Mouse (Mus musculus) c-Kit-negative CD71-positive TER-119-positive erythroid progenitor cells, embryonic 14.5 days (primary cell): ENCODE measurements around the gene Stk38l.

Source experiments
- DNase-seq: peaks from one replicate; pipeline ENCODE4 v3.0.0-alpha.2; 2013; ENCODE audit warnings: low read depth, low spot score

Stk38l gene

GRCm38 (mm10) chr6:146724581-146725383 lies at the start of gene Stk38l:
Gene Stk38l (plus strand): TSS chr6:146724995.
- peak; percentile 84 for DNase-seq

- DNase-seq, result no peak
These were observed 47.9 kb upstream of the Stk38l start for GRCm38 (mm10) chr6:146676904-146677303.

- no peak for DNase-seq
These were observed 46.4 kb upstream of the Stk38l start for GRCm38 (mm10) chr6:146678136-146679070.

- no peak for DNase-seq
These were observed 40.9 kb upstream of the Stk38l start for GRCm38 (mm10) chr6:146683881-146684280.

- no peak for DNase-seq
These were observed 39.0 kb upstream of the Stk38l start for GRCm38 (mm10) chr6:146685781-146686308.

- DNase-seq, result no peak
These were observed 38.2 kb upstream of the Stk38l start for GRCm38 (mm10) chr6:146686463-146687196.

- DNase-seq, result no peak
These were observed 36.8 kb upstream of the Stk38l start for GRCm38 (mm10) chr6:146688010-146688409.

- DNase-seq, result no peak
These were observed 35.9 kb upstream of the Stk38l start for GRCm38 (mm10) chr6:146688861-146689260.

GRCm38 (mm10) chr6:146697767-146698166 lies 27.0 kb upstream of the Stk38l start:
- no peak for DNase-seq

GRCm38 (mm10) chr6:146698376-146698775 lies 26.4 kb upstream of the Stk38l start:
- no peak for DNase-seq

- no peak for DNase-seq
These were observed 24.3 kb upstream of the Stk38l start for GRCm38 (mm10) chr6:146700461-146700860.

GRCm38 (mm10) chr6:146702126-146702881 lies 22.5 kb upstream of the Stk38l start:
- no peak for DNase-seq

GRCm38 (mm10) chr6:146703351-146703750 lies 21.4 kb upstream of the Stk38l start:
- no peak for DNase-seq

GRCm38 (mm10) chr6:146705631-146706030 lies 19.2 kb upstream of the Stk38l start:
- no peak for DNase-seq

- DNase-seq, result no peak
These were observed 5.2 kb upstream of the Stk38l start for GRCm38 (mm10) chr6:146719606-146720005.

GRCm38 (mm10) chr6:146723805-146724204 lies 990 bp upstream of the Stk38l start:
- DNase-seq, result no peak

GRCm38 (mm10) chr6:146725384-146725791 lies 593 bp downstream of the Stk38l start:
- DNase-seq, result peak; percentile 13

GRCm38 (mm10) chr6:146731031-146731430 lies 6.2 kb downstream of the Stk38l start:
- DNase-seq, result no peak

GRCm38 (mm10) chr6:146731692-146732091 lies 6.9 kb downstream of the Stk38l start:
- DNase-seq, result no peak

- no peak for DNase-seq
These were observed 7.4 kb downstream of the Stk38l start for GRCm38 (mm10) chr6:146732232-146732631.

- no peak for DNase-seq
These were observed 7.9 kb downstream of the Stk38l start for GRCm38 (mm10) chr6:146732676-146733075.
